Mouse (Mus musculus) bone marrow, adult 2 months (tissue): ENCODE results near the gene Srrm3. TPM values are rescaled to one million over a fixed set of nuclear protein-coding genes. Genes with fewer than 3 reads are reported as not detected.

Source experiments
- H3K27ac ChIP-seq: fragments of 200-500 bp; 2 replicates; pipeline ENCODE4 v1.5.1; 2012; ENCODE audit warnings: low read depth, mild to moderate bottlenecking, control low read depth, inconsistent platforms, low read length; ENCODE audit not compliant: control insufficient read depth, poor library complexity, insufficient read depth
- H3K4me1 ChIP-seq: fragments of 200-500 bp; 2 replicates; pipeline ENCODE4 v1.6.1; 2011; ENCODE audit warnings: low read length; ENCODE audit not compliant: control insufficient read depth, insufficient read depth
- H3K4me3 ChIP-seq: fragments of 200-500 bp; replicated peaks from 2 replicates; pipeline ENCODE3; 2011; ENCODE audit warnings: mild to moderate bottlenecking, low read depth, low read length, control low read depth; ENCODE audit not compliant: control insufficient read depth
- CTCF ChIP-seq: fragments of 200-500 bp; IDR thresholded peaks from 2 replicates; pipeline ENCODE4 v1.5.1; 2011; ENCODE audit warnings: low read length, control low read depth; ENCODE audit not compliant: control insufficient read depth, insufficient read depth
- POLR2A ChIP-seq: fragments of 200-500 bp; IDR thresholded peaks from 2 replicates; pipeline ENCODE4 v1.6.1; 2011; ENCODE audit warnings: low read depth, mild to moderate bottlenecking, control low read depth, low read length, borderline replicate concordance; ENCODE audit not compliant: control insufficient read depth
- WGBS: fragments of 180-500 bp; shearing (Covaris S2); methylation state at CpG from one replicate; pipeline ENCODE4 v1.1.7; 2018; 5-methylcytosine and 5-hydroxymethylcytosine counted together
- polyA plus RNA-seq: library from polyadenylated mRNA; stranded (reverse); fragments of >200 nt; gene quantifications from 2 replicates; pipeline ENCODE4 v1.2.4, GENCODE M21; 2011; ENCODE audit warnings: low replicate concordance; ENCODE audit not compliant: missing spikeins, insufficient read depth, insufficient read length

The Srrm3 gene
- polyA plus RNA-seq, 1 experiment = not detected

DNA sequence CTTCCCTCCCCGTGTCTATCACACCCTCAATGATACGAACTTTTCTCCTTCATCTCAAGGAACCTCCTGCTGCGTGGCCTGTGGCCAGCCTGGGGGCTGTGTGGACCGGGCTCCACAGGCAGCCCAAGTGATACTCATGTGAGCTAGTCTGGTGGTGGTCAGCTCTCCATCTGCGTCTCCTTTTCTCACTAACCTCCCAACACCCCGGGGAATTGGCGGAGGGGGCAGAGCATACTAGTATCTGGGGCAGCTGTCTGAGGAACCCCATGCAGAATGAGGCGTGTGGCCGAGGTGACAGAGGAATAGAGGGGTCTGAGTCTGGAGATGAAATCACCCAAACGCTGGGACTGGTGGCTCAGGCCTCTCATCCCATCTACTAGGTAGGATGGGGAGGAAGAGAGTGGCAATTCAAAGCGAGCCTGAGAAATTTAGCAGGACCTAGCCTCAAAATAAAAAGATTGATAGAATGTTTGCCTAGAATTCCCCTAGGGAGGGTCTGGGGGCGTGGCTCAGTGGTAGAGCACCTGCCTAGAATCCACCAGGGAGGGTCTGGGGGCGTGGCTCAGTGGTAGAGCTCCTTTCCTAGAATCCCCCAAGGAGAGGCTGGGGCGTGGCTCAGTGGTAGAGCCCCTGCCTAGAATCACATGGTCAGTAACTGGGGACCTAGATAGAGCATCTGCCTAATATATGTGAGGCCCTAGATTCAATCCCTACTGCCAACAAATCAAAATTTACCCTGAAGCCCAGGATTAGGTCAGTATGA lies 63.2 kb downstream of the Srrm3 start:
- no peak for TF ChIP-seq CTCF
- no peak for TF ChIP-seq POLR2A
- H3K27ac ChIP-seq = no peak overlapping the region
- 69% methylated on average over 14 of the region's 14 CpGs for WGBS

DNA sequence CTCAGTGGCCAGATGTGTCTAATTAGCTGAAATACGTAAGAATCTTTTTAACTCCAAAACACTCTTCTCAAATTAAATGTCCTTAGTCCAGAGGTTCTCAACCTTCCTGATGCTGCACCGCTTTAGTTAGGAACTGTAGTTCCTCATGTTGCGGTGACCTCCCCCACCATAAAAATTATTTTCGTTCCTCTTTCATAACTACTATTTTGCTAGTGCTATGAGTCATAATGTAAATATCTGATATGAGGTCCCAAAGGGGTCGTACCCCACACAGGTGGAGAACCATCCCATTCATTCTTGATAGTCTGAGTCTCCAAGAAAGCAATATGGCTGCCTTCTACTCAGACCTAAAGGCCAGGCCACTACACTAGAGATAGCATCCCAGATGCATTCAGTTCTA lies 63.8 kb downstream of the Srrm3 start:
- Histone ChIP-seq H3K4me1 (no peaks in the 10 kb centered on the region; the same call in 1 of the 2 replicates), H3K4me3 (no peak overlapping the region), H3K27ac (no peak overlapping the region)
- TF ChIP-seq CTCF = no peak
- 35% methylated on average over 5 of the region's 5 CpGs for WGBS

More for the DNA sequence above, 63.2 kb downstream of the Srrm3 start:
- Histone ChIP-seq H3K4me1 (no peaks in the 10 kb centered on the region; the same call in 1 of the 2 replicates), H3K4me3 (no peak overlapping the region)

DNA sequence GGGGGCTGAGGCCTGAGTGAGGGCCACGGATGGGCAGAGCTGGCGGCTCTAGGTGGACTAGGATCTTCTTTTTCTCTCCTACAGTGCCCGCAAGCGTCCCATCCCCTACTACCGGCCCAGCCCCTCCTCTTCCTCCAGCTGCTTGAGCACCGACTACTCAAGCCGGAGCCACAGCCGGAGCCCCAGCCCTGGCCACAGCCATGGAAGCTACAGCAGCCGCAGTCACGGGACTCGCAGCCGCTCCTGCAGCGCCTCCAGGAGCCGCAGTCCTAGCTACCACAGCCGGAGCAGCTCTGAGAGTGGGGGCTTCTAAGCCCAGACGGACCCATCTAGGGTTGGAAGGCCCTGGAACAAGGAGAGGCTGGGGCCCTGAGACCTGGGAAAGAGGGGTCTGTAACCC lies 66.3 kb downstream of the Srrm3 start:
- no peaks in the 10 kb centered on the region; the same call in 1 of the 2 replicates for H3K4me1 ChIP-seq
- 10% methylated on average over 16 of the region's 16 CpGs for WGBS
- no peak for TF ChIP-seq CTCF
- TF ChIP-seq POLR2A = no peak

DNA sequence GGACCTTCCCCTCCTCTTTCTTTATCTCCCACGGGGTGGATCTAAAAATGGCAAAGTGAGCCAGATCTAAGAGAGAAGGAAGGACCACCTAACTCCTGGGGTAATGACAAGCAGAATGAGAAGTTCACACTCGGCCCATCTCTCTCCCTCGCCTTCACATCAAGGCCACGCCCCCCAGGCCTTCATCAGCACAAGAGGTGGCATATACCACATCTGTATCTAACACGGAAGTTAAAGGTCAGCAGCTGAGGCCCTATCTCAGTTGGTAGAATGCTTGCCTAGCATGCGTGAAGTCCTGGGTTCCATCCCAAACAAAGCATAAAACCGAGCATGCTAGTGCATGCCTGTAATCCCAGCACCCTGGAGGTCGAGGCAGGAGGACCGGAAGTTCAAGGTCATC lies 67.1 kb downstream of the Srrm3 start:
- 59% methylated on average over 9 of the region's 9 CpGs for WGBS
- Histone ChIP-seq H3K4me1 (no peaks in the 10 kb centered on the region; the same call in 1 of the 2 replicates), H3K4me3 (no peak overlapping the region), H3K27ac (no peak overlapping the region)
- no peak for TF ChIP-seq POLR2A
- no peak for TF ChIP-seq CTCF

More for the DNA sequence above, 66.3 kb downstream of the Srrm3 start:
- Histone ChIP-seq H3K4me3 (no peak overlapping the region), H3K27ac (no peak overlapping the region)

DNA sequence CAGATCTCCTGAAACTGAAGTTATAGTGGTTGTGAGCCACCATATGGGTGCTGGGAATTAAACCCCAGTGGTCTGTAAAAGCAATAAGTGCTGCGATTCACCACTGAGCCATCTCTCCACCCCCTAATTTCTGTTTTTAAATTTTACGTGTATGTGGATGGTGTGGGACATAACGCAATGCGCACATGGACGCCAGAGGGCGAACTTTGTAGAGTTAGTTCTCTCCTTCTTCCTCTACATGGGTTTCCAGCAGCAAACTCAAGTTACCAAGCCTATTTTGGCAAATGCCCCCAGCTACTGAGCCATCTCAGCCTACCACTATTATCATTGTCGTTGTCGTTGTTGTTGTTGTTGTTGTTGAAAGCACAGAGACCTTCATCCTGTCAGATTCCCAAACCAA lies 70.5 kb downstream of the Srrm3 start:
- TF ChIP-seq POLR2A (no peak), CTCF (peak; percentile 50)
- H3K4me1 ChIP-seq = no peaks in the 10 kb centered on the region; the same call in 1 of the 2 replicates
- H3K27ac ChIP-seq = no peak overlapping the region
- H3K4me3 ChIP-seq = no peak overlapping the region
- 4% methylated on average over 8 of the region's 8 CpGs for whole genome bisulfite sequencing

DNA sequence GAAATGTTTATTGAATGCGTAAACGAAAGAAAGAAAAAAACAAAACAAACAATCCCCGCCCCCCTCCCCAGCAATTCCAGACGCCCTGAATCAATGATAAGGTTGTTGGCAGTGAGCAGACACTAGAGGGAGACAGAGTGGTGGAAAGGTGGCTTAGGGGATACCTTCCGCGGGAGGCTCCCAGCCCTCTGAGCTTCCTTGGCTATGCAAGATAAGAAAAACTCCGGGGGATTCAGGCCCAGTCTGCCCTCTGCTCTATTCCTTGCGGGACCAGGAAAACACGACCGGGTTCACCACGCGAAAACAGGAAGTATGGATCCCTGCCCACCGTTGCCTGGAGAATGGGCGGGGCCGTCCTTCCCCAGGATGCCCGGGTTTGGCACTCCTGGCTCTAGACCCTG lies 71.1 kb downstream of the Srrm3 start:
- H3K4me3 ChIP-seq = no peak overlapping the region
- 2% methylated on average over 16 of the region's 16 CpGs for WGBS
- TF ChIP-seq POLR2A (no peak), CTCF (peak; percentile 51)
- H3K27ac ChIP-seq = no peak overlapping the region
- H3K4me1 ChIP-seq = no peaks in the 10 kb centered on the region; the same call in 1 of the 2 replicates

DNA sequence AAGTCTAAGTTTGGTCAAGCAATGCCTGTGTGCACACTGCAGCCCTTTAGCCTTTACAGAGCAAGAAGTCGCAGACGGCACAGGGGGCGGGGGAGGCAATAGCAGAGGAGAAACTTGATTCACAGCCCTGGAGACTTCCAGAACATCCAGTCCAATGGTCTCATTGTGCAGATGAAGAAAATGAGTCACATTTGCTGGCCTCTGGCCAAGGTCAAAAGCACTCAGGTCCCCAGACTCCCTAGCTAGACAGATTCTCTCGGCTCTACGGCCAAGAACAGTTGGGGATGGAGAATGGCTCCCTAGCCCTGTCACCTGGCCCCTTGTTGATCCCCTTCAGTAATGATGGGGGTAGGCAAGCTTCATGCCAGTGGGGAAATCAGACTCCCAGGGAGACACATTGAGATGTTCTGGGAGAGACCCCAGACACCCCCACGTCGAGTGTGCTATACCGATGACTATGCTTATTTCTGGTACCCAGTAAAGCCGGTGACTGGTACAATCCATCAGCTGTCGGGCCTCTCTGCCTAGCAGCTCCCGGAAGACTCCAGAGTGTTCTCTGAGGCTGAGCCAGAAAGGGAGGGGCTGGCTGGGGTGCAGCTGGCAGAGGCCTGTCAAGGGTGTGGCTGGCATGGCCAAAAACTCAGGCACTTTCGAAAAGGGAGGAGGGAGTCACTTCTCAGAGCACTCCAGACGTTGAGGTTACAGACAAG lies 72.9 kb downstream of the Srrm3 start:
- Histone ChIP-seq H3K4me1 (no peaks in the 10 kb centered on the region; the same call in 1 of the 2 replicates), H3K4me3 (no peak overlapping the region), H3K27ac (no peak overlapping the region)
- 21% methylated on average over 13 of the region's 13 CpGs for WGBS
- TF ChIP-seq POLR2A (no peak), CTCF (no peak)

DNA sequence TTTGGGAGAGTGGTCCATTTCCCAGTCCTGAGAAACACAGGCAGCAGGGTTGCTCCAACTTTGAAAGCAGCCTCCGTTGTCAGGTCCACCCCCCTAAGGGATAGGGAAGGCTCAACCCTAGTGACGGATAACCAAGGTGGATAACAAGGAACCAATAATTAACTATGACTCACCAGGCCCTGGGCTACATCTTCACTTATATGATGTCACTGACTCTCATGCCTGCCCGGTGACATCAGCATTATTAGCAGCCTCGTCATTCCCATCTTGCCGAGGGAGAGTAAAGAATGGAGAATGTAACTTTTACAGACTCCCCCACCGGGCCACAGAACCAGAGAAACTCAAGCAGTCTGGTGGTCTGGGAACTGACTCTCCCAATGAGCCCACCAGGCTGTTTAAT lies 78.0 kb downstream of the Srrm3 start:
- WGBS = 80% methylated on average over 6 of the region's 6 CpGs
- Histone ChIP-seq H3K27ac (no peak overlapping the region), H3K4me1 (no peaks in the 10 kb centered on the region), H3K4me3 (no peak overlapping the region)
- TF ChIP-seq POLR2A = no peak
- no peak for TF ChIP-seq CTCF
